Mouse (Mus musculus) common myeloid progenitor, adult 5-6 weeks (primary cell): ENCODE results near the gene Ucma. TPM values are rescaled to one million over a fixed set of nuclear protein-coding genes. Genes with fewer than 3 reads are reported as not detected.

Source experiments
- total RNA-seq: library from RNA; stranded (forward); fragments of 200-1000, 187-1606 nt; gene quantifications from 2 replicates; pipeline ENCODE4 v1.2.3, GENCODE M21; 2017

The Ucma gene
- total RNA-seq, 1 experiment from 2014 or later = not detected

Other genes with a start within 250 kb of the Ucma start
- 36.6 and 48.2 TPM in 2 replicates for gene Sephs1, start 94.6 kb upstream of the Ucma start, total RNA-seq
- 18.6 and 27.3 TPM in 2 replicates for gene Phyh, start 57.1 kb upstream of the Ucma start, total RNA-seq
- 72.3 and 89.8 TPM in 2 replicates for gene Mcm10, start 36.7 kb downstream of the Ucma start, total RNA-seq
- gene Optn, start 87.9 kb downstream of the Ucma start, total RNA-seq = 66.8 and 90.9 TPM in 2 replicates
- gene Ccdc3, start 161.7 kb downstream of the Ucma start, total RNA-seq = not detected in 2 replicates